Mouse (Mus musculus) stomach, postnatal 0 days (tissue): ENCODE data around the gene Olfr1440.

ENCODE experiments used
- CTCF ChIP-seq: IDR thresholded peaks from 2 replicates; pipeline ENCODE4 v1.5.1; 2016; ENCODE audit warnings: antibody characterized with exemption, low read depth, mild to moderate bottlenecking, moderate library complexity
- EP300 ChIP-seq: optimal IDR thresholded peaks from 2 replicates; pipeline ENCODE3; 2016; ENCODE audit warnings: antibody characterized with exemption

DNA sequence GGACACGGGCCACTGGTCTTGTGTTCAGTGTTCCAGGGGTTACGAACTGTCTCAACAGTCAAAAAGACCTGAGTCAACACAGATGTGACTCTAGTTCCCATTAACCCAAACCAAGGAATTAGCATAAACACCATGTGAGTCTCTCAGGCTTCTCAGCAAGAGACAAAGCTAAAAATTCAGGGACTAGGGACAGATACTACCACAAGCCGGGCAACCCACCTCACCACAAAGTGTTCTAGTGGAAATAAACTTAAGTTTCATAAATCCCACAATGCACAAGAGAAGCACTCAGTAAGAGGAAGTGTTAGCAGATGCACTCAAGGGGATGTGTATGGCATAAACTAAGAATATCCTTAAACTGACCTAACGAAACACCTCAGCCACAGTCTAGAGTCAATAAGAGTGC lies 47.9 kb downstream of the Olfr1440 start:
- TF ChIP-seq CTCF = no peak
- TF ChIP-seq EP300 = no peak
